Mouse (Mus musculus) liver, postnatal 0 days (tissue): ENCODE measurements at regions not wholly inside any gene's neighbourhood (a gene's known extent, or its start where the extent isn't known, plus 50 kb on each side); places are given as distances from the start of the nearest gene placed in this dataset.

Experiments used
- ATAC-seq: fragments of 200-750 bp; cut with Nextera tagmentation; 2 replicates; pipeline ENCODE4 v1.8.0; 2017; ENCODE audit warnings: mild to moderate bottlenecking, moderate library complexity
- DNase-seq: peaks from one replicate; pipeline ENCODE4 v3.0.0-alpha.2; 2016
- H3K27ac ChIP-seq: fragments of 300-500 bp; sonication (generic); 2 replicates; pipeline ENCODE4 v1.5.1; 2014; ENCODE audit warnings: antibody characterized with exemption, moderate library complexity, mild to moderate bottlenecking, low read depth
- H3K27me3 ChIP-seq: fragments of 300-500 bp; sonication (generic); 2 replicates; pipeline ENCODE4 v1.6.1; 2014; ENCODE audit warnings: low read length, control low read depth, mixed read lengths; ENCODE audit not compliant: insufficient read depth
- H3K36me3 ChIP-seq: fragments of 300-500 bp; sonication (generic); replicated peaks from 2 replicates; pipeline ENCODE4 v1.6.1; 2014; ENCODE audit warnings: mild to moderate bottlenecking, control low read depth, low read length, moderate library complexity, mixed read lengths; ENCODE audit not compliant: insufficient read depth
- H3K4me1 ChIP-seq: fragments of 300-500 bp; sonication (generic); 2 replicates; pipeline ENCODE4 v1.6.1; 2014; ENCODE audit warnings: antibody characterized with exemption, mild to moderate bottlenecking, control low read depth; ENCODE audit not compliant: insufficient read depth
- H3K4me2 ChIP-seq: fragments of 300-500 bp; sonication (generic); 2 replicates; pipeline ENCODE4 v1.6.1; 2014; ENCODE audit warnings: low read depth, mild to moderate bottlenecking, low read length, moderate library complexity, mixed read lengths
- H3K4me3 ChIP-seq: fragments of 300-500 bp; sonication (generic); 2 replicates; pipeline ENCODE4 v1.5.1; 2014; ENCODE audit warnings: low read depth, low read length
- H3K9ac ChIP-seq: fragments of 300-500 bp; sonication (generic); replicated peaks from 2 replicates; pipeline ENCODE4 v1.6.1; 2014; ENCODE audit warnings: mild to moderate bottlenecking, moderate library complexity
- H3K9me3 ChIP-seq: fragments of 300-500 bp; sonication (generic); 2 replicates; pipeline ENCODE4 v1.6.1; 2016; ENCODE audit warnings: mild to moderate bottlenecking, control low read depth, low read length, mixed read lengths
- CTCF ChIP-seq: sonication (generic); IDR thresholded peaks from 2 replicates; pipeline ENCODE4 v1.5.1; 2016; ENCODE audit warnings: antibody characterized with exemption, low read depth
- EP300 ChIP-seq: IDR thresholded peaks from 2 replicates; pipeline ENCODE4 v1.6.1; 2016; ENCODE audit warnings: antibody characterized with exemption, low read depth, mild to moderate bottlenecking
- WGBS: fragments of 180-500 bp; shearing (Covaris S2); extraction: QIAGEN DNeasy Blood & Tissue Kit; methylation state at CpG from one replicate; pipeline ENCODE4 v1.1.7; 2014; ENCODE audit not compliant: insufficient replicate concordance; 5-methylcytosine and 5-hydroxymethylcytosine counted together

DNA sequence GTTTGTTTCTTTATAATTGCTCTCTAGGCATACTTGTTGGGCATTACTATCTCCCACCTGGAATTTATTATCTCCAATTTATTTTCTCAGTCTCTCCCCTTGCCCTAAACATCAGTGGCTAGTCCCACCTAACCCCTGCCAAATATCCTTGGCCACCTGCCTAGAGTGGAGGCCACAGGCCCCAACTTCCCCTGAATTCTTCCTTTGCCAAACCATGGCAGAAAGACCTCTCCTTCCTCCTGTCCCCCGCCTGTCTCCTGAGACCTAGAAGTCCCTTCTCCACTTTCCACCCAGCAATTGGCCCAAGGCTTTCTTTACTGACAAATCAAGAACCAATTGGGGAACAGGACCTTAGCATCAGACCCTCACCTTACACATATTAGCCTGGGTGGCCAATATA lies 226.7 kb upstream of the Jade1 start:
- 80% methylated on average over 1 of the region's 1 CpGs for WGBS
- no peaks in the 10 kb centered on the region for H3K36me3 ChIP-seq
- TF ChIP-seq CTCF (no peak), EP300 (no peak)
- no peak for ATAC-seq
- H3K27ac ChIP-seq = no peak overlapping the region
- no peak for DNase-seq
- no peaks in the 10 kb centered on the region for H3K4me1 ChIP-seq
- no peak overlapping the region for H3K9ac ChIP-seq
- H3K9me3 ChIP-seq = no peaks in the 10 kb centered on the region; the same call in none of the 2 replicates
- no peak overlapping the region for H3K4me3 ChIP-seq
- H3K4me2 ChIP-seq = no peak overlapping the region
- H3K27me3 ChIP-seq = no peaks in the 10 kb centered on the region

DNA sequence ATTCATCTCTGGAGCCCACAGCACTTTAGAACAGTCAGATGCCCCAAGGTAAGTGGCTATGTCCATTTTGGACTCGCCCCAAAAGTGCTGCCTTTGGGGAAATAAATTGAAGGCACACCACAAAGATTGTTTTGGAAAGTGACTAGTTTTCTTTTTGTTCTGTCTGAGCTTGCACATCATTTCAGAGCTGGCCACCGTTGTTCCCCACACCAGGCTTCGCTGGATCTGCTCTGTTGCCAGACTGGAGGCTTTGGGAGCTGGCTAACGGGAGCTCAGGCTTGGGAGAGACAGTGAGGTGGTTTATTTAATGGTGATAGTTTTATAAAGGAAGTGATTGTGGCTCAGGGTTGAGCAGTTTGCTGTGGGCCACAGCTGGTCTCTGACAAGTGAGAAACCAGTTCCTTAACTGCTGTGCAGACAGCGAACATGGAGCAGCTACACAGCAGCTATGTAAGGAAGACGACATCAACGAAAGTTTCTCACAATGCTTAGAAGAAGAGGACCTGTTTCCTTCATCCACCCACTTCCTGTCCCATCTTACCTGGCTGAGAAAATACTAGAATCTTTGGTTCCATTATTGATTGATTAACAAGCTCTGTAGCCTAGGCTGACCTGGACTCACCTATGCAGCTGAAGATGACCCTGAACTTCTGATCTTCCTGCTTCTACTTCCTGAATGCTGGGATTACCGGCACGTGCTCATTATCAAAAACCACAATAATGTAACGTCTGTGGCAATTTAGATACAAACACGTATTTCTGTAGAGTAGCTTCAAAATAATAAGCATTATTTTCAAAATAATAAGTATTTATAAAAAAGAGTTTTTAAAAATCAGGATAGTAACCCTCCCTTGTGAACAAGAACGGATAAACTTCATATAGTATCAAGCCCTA lies 229.1 kb upstream of the Jade1 start:
- Histone ChIP-seq H3K9ac (no peak overlapping the region), H3K36me3 (no peaks in the 10 kb centered on the region), H3K4me2 (no peak overlapping the region), H3K27ac (no peak overlapping the region), H3K27me3 (no peaks in the 10 kb centered on the region), H3K4me3 (no peak overlapping the region), H3K9me3 (no peaks in the 10 kb centered on the region; the same call in 1 of the 2 replicates), H3K4me1 (no peaks in the 10 kb centered on the region)
- ATAC-seq (no peak), DNase-seq (no peak)
- WGBS = 42% methylated on average over 12 of the region's 12 CpGs
- TF ChIP-seq EP300 (no peak), CTCF (no peak)

DNA sequence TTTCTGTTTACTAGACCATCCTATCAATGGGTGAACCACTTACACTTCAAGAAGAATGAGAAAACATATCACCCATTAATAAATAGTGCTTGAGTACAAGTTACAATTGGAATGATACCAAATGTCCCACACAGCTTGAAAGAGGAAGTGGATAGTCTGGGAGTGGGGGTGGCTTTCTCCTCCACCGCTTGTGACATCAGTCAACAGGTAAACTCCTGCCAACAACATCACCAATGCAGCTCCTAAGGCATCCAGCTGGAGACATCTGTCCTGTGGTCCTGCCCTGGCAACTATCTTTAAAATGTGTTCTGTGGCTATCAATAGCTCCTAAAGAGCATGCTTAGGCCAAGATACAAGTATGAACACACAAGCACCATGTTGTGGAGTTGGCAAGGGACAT lies 233.7 kb upstream of the Jade1 start:
- H3K4me2 ChIP-seq = no peak overlapping the region
- H3K27me3 ChIP-seq = no peaks in the 10 kb centered on the region
- no peak overlapping the region for H3K4me3 ChIP-seq
- no peak overlapping the region for H3K9ac ChIP-seq
- no peak overlapping the region for H3K27ac ChIP-seq
- no peaks in the 10 kb centered on the region for H3K4me1 ChIP-seq
- TF ChIP-seq CTCF = no peak
- no peak for TF ChIP-seq EP300
- DNase-seq (no peak), ATAC-seq (no peak)
- WGBS = 67% methylated on average over 1 of the region's 1 CpGs
- H3K36me3 ChIP-seq = no peaks in the 10 kb centered on the region
- H3K9me3 ChIP-seq = no peaks in the 10 kb centered on the region; the same call in 1 of the 2 replicates

DNA sequence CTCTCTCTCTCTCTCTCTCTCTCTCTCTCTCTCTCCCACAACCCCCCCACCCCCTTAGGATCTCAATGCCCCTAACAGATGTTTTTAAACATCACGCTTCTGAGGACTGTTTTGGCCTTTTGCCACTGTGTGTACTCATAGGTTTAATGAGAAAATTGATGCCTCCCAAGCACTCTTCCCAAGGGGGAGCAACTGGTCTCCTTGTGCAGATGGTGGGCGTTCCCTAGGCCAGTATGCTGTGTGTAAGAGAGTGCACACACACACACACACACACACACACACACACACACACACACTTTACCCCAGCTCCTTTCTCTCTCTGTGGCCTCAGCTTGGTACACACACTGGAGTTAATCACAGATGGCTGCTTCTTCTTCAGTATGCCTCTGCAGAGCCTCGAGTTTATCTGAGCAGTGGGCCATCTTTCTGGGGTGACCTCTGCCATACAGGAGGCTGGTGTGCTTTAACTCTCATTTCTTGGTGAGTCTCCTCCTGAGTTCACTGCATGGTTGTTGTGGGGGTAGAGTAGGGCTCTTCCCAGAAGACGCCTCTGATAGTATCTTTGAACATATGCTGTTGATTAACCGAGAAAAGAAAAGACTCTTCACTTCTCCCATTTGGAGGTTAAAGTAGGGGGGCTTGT lies 236.2 kb upstream of the Jade1 start:
- no peaks in the 10 kb centered on the region for H3K27me3 ChIP-seq
- WGBS = 65% methylated on average over 5 of the region's 5 CpGs
- no peaks in the 10 kb centered on the region for H3K36me3 ChIP-seq
- H3K4me1 ChIP-seq = no peaks in the 10 kb centered on the region
- DNase-seq = no peak
- no peak overlapping the region for H3K4me2 ChIP-seq
- no peak overlapping the region for H3K4me3 ChIP-seq
- no peak overlapping the region for H3K27ac ChIP-seq
- TF ChIP-seq CTCF = no peak
- H3K9me3 ChIP-seq = no peaks in the 10 kb centered on the region; the same call in 1 of the 2 replicates
- ATAC-seq = no peak
- H3K9ac ChIP-seq = no peak overlapping the region

DNA sequence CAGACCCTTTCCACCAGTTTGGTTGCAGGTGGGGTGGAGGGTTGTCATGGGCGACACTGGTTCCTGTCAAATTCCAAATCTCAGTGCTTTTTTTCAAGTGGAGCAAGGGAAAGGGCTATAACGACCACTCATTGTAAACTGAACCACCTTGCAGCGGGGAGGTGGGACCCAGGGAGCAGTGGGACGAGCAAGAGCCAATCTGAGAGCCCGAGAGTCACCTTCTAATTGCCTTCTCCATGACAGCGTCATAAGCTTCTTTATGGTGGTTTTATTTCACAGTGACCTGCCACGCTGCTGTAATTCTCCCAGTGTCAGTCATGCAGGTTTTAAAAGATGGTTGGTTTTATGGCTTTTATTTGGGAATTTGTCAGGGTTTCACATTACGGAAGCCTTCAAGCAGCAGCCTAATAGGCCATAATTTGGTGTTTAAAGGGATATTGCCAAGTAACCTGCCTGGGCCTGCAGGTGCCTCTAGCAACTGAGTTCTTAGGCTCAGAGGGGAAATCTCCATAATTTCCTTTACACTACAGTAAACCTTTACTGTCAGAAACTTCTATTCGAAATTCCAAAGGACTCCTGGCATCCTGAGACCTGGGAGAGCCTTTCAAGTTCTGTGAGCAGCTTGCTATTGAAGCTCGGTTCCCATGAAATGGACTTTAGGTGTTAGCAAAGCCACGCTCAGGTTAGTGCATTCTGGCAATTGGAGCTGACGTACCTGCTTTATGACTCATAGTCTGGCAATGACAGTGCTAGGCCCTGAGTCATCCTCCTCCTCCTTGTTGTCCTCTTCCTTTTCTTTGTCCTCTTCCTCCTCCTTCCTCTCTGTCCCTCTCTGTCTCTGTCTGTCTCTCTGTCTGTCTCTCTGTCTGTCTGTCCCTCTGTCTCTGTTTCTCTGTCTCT lies 235.6 kb upstream of the Pgrmc2 start:
- no peaks in the 10 kb centered on the region for H3K36me3 ChIP-seq
- H3K27ac ChIP-seq = no peak overlapping the region
- no peak for ATAC-seq
- H3K4me2 ChIP-seq = no peak overlapping the region
- no peak overlapping the region for H3K4me3 ChIP-seq
- TF ChIP-seq CTCF = no peak
- TF ChIP-seq EP300 = no peak
- no peaks in the 10 kb centered on the region for H3K9me3 ChIP-seq
- no peak for DNase-seq
- no peaks in the 10 kb centered on the region for H3K27me3 ChIP-seq
- 72% methylated on average over 12 of the region's 12 CpGs for WGBS
- no peaks in the 10 kb centered on the region for H3K4me1 ChIP-seq
- no peak overlapping the region for H3K9ac ChIP-seq

DNA sequence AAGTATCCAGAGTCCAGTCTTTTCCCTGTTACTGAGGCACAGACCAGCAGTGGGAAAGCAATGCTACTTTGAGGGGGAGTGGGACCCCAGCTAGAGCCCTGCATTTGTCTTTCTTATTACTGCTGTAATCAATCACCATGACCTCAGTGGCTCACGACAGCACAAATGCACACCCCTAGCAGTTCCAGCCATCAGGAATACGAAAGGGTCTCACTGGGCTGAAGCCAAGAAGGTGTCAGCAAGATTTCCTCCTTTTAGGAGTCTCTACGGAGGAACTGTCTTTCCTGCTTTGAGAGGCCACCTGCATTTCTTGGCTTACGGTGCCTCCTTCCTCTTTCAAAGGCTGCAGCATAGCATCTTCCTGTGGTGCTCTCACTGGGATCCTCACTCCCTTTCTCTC lies 234.3 kb upstream of the Pgrmc2 start:
- ATAC-seq = no peak
- Histone ChIP-seq H3K4me3 (no peak overlapping the region), H3K9me3 (no peaks in the 10 kb centered on the region), H3K27ac (no peak overlapping the region), H3K36me3 (no peaks in the 10 kb centered on the region), H3K4me1 (no peaks in the 10 kb centered on the region), H3K4me2 (no peak overlapping the region), H3K27me3 (no peaks in the 10 kb centered on the region), H3K9ac (no peak overlapping the region)
- no peak for TF ChIP-seq CTCF
- TF ChIP-seq EP300 = no peak
- no peak for DNase-seq
- WGBS = 42% methylated on average over 4 of the region's 4 CpGs
